Mouse (Mus musculus) ES-CJ7 (cell line): ENCODE results near the gene A030014E15Rik.
"Not testable (repeated sequence)": the region's sequence is repeated elsewhere in the genome, so short reads cannot be mapped to it uniquely, and the experiment has no call there.

ENCODE experiments used
- DNase-seq: peaks from one replicate; pipeline ENCODE4 v3.0.0; 2011; ENCODE audit warnings: low read depth, low spot score

A030014E15Rik gene

DNA sequence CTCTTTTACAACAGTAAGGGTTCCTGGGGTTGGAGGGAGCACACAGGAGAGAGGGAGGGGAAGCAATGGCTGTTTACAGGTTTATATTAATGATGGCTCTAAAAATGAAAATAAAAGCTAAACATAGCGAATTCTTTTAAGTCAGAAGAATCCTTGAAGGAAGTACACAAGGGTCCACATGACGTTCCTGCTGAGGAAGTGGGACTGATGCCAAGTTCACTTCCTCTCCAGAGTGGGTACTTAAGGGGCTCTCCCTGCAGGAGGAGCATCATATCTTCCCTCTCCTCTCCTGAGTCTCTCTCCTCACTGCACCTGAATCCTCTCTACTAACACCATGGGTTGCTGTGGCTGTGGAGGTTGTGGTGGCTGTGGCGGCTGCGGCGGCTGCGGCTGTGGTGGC lies at the start of gene A030014E15Rik:
A030014E15Rik (plus strand) TSS at position 268 of the 400 bp plus-strand sequence.
- peak; percentile 31 for DNase-seq

DNA sequence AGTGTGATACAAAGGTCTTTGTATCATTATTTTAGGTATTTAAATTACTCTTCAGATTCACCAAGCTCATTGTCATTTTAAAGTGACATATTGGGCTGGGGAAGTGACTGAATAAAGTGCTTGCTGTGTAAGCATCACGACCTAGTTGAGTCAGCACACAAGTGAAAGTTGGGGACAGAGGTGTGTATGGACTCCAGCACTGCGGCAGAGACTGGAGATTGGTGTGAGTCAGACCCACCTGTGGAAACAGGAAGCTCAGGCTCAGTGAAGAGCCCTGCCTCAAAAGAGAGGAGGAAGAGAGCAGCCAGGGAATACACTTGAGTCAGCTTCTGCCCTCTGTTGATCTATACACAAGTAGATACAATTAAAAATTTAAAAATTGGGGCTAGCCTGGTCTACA lies 45.5 kb upstream of the A030014E15Rik start:
- DNase-seq = no peak

- no peak for DNase-seq
These were observed 44.5 kb upstream of the A030014E15Rik start for GRCm38 (mm10) chr1:82880196-82880595.

DNA sequence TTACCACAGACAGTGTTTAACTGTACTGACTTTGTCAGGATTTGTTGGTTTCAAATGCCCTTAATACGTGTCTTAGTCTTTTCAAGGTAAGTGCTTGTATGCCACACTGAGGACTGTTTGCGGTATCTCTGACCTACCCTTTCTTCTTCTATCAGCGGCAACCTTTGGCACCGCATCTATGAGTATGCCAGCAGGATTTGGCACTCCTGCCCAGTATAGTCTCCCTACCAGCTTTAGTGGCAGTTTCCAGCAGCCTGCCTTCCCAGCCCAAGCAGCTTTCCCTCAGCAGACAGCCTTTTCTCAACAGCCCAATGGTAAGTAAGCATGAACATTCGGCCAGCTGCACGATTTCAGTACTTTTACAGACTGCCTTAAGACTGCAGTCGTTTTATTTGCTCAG lies 31.4 kb upstream of the A030014E15Rik start:
- DNase-seq = no peak

DNA sequence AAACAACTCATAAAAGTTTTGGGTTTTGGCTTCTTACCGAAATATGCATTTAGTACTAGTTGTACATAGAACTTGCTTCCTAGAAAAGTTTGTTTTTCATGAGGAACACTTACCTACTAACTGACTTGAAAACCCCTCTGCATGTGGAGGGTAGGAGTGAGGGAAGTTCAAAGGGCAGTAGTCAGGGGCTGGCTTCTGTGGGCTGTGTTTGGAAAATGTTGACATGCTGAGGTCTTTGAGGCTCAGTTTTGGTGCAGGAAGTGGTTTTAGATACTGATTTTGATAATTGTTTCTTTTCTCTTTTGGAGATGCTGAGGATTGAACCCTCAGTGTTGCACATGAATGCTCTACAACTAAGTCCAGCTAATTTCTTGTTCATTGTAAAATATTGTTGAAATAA lies 24.1 kb upstream of the A030014E15Rik start:
- no peak for DNase-seq

GRCm38 (mm10) chr1:82901201-82901600 lies 23.5 kb upstream of the A030014E15Rik start:
- DNase-seq = no peak

DNA sequence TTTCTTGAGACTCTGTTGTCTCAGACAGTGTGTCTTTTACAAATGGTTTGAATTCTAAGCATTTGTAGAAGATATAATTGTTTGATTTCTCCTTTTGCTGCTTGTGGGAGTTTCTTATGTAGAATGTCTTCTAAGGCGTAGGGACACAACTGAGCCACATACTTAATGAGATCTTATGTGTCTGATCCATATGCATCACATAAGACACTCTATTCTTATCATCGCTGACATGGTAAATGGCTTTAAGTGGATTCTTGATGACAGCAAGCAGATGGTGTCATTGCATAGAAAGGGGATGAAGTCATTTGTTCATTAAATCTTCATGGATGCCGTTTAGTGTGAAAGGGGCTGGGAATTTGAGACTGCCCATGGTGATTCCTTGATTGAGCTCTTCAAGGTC lies 18.8 kb upstream of the A030014E15Rik start:
- no peak for DNase-seq

- DNase-seq = peak; percentile 48
These were observed 11.7 kb upstream of the A030014E15Rik start, which contains the start of gene A030005L19Rik for GRCm38 (mm10) chr1:82913025-82913424. TSS of gene A030005L19Rik (plus strand) at chr1:82913325.

GRCm38 (mm10) chr1:82913434-82913833 lies 11.3 kb upstream of the A030014E15Rik start:
- not testable (repeated sequence) for DNase-seq

- not testable (repeated sequence) for DNase-seq
These were observed 5.8 kb downstream of the A030014E15Rik start for GRCm38 (mm10) chr1:82930558-82930957.

DNA sequence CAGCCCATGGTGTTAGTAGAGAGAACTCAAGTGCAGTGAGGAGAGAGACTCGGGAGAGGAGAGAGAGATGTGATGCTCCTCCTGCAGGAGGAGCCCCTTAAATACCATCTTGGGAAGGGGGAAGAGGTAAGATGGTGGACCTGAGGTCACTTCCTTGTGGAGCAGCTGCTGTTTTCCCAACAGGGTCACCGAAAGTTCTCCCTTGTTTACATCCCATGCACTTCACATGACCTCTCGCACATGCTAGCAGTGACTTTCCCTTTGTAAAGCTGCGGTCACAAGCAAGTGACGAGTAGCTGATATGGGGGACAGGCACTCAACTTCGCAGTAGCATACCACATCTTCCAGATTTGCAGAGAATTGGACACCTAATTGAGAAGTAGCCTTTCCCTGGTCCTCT lies 6.6 kb downstream of the A030014E15Rik start, which contains the start of gene Gm6217:
Gm6217 (minus strand) TSS at position 74 of the 400 bp plus-strand sequence.
- DNase-seq = not testable (repeated sequence)

DNA sequence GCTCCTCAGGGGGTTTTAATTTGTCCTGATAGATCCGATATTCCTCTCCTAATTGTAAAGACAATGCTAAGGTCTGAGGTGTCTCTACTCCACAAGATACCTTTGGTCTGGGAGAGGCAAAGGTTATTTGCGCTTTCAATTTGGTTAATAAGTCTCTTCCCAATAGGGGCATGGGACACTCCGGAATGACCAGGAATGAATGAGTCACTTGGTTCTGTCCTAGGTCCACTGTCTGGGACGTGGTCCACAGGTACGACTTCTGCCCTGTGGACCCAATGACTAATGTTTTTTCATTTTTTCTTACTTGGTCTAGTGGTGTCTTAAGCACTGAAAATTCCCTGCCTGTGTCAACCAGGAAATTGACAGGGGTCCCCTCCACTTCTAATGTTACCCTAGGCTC lies 13.9 kb downstream of the A030014E15Rik start:
- no peak for DNase-seq

- not testable (repeated sequence) for DNase-seq
These were observed 17.8 kb downstream of the A030014E15Rik start for GRCm38 (mm10) chr1:82942505-82942904.

GRCm38 (mm10) chr1:82943295-82943694 lies 18.6 kb downstream of the A030014E15Rik start, which contains the start of gene A030003K21Rik:
TSS of gene A030003K21Rik (minus strand) at chr1:82943388.
- not testable (repeated sequence) for DNase-seq

DNA sequence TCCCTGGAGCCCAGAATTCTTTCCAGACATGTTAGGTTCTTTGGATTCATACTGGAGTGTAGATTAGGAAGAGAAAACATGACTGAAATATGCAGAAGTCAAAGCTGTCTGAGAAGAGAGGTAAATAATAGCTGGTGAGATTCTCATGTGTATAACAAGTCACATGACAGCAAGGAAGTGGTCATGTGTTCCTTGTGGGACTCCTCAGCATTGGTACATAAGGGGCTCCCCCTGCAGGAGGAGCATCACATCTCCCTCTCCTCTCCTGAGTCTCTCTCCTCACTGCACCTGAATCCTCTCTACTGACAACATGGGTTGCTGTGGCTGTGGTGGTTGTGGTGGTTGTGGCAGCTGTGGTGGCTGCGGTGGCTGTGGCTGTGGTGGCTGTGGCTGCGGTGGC lies 21.3 kb downstream of the A030014E15Rik start:
- DNase-seq = not testable (repeated sequence)

DNA sequence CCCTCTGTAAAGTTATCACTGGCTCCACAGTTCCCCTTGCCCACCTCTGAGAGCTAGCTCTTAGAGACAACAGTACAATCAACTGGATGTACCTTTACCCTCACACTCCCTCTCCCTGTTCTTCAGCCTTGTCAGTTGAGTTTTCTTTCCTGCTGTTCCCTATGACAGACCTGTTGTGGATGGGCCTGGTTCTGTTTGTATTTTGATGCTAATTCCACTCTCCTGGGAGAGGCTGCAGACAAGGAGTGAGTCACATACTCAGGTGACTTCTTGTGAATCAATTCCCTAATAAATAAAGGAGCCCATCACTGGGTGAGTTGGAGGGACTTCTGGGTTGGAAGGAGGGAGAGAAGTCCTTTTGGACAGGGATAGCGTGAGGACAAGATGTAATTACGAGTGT lies 23.9 kb downstream of the A030014E15Rik start:
- DNase-seq = peak; percentile 59

GRCm38 (mm10) chr1:82955913-82956312 lies 31.2 kb downstream of the A030014E15Rik start, which contains the start of gene Gm7544:
TSS of gene Gm7544 (minus strand) at chr1:82956013.
- DNase-seq = not testable (repeated sequence)

DNA sequence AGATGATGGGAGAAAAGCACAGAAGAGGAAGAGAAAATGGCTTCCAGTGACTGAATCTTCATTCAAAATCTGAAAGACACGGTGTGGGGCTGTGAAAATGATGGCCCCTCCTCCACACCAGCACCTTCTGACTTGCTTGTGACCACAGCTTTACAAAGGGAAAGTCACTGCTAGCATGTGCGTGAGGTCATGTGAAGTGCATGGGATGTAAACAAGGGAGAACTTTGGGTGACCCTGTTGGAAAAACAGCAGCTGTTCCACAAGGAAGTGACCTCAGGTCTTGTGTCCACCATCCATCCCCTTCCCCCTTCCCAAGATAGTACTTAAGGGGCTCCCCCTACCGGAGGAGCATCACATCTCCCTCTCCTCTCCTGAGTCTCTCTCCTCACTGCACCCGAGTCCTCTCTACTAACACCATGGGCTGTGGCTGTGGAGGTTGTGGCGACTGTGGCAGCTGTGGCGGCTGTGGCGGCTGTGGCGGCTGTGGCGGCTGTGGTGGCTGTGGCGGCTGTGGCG lies 35.2 kb downstream of the A030014E15Rik start, which contains the start of gene Gm47955:
Gm47955 (plus strand) TSS at position 417 of the 516 bp plus-strand sequence.
- DNase-seq = peak; percentile 76

DNA sequence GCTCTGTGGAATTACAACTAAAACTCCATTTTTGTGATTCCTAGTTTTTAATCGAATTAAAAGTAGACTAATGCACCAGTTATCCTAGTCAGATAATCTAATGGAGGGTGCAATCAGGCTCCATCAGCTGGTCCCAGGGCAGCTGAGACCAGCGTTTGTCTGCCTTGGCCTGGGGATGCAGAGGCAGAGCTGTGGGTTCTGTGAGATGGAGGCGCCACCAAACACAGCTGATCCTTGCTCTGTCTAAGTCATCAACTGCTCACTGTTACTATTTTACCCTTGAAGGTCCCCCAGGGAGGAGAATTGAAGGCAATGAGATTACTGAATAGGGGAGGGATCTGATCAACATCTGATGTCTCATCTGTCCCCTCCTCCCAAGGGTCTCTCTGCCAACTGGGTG lies 41.7 kb downstream of the A030014E15Rik start:
- no peak for DNase-seq

- DNase-seq = no peak
These were observed 47.3 kb downstream of the A030014E15Rik start for GRCm38 (mm10) chr1:82972046-82972445.

DNA sequence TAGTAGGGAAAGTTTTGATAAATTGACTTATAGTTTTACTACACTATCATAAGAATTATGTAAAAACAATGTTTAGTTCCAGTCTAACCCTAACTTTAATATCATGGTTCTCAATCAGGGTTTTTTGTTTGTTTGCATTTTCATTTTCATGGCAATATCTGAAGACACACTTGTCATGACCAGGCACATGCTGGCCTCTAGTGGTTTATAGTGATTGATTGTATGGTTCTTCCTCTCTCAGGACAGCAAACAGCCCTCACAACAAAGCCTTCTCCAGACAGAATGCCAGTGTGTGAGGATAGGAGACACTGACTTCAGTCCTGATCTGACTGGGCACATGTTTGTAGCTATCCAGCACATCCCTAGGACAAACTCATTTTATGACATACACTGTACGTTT lies 48.5 kb downstream of the A030014E15Rik start:
- DNase-seq = no peak

- no peak for DNase-seq
These were observed 49.2 kb downstream of the A030014E15Rik start for GRCm38 (mm10) chr1:82973901-82974300.

GRCm38 (mm10) chr1:82974342-82974741 lies 49.6 kb downstream of the A030014E15Rik start:
- no peak for DNase-seq
